Mouse (Mus musculus) stomach, embryonic 14.5 days (tissue): ENCODE data around the gene Chrna10. TPM values are rescaled to one million over a fixed set of nuclear protein-coding genes. Genes with fewer than 3 reads are reported as not detected.

Experiments used
- ATAC-seq: fragments of 200-750 bp; cut with Nextera tagmentation; 2 replicates; pipeline ENCODE4 v1.8.0; 2017; ENCODE audit warnings: low read depth, moderate TSS enrichment; ENCODE audit not compliant: insufficient number of reproducible peaks, insufficient read depth, low FRiP score
- H3K27ac ChIP-seq: fragments of 300-500 bp; sonication (generic); 2 replicates; pipeline ENCODE4 v1.5.1; 2014; ENCODE audit warnings: mild to moderate bottlenecking, low read length, moderate library complexity, mixed read lengths
- H3K27me3 ChIP-seq: fragments of 300-500 bp; sonication (generic); 2 replicates; pipeline ENCODE4 v1.6.1; 2014; ENCODE audit warnings: low read length, control low read depth, mixed read lengths; ENCODE audit not compliant: control insufficient read depth, insufficient read depth
- H3K36me3 ChIP-seq: fragments of 300-500 bp; sonication (generic); 2 replicates; pipeline ENCODE4 v1.6.1; 2014; ENCODE audit warnings: mild to moderate bottlenecking, control low read depth, low read length, moderate library complexity, mixed read lengths; ENCODE audit not compliant: control insufficient read depth, insufficient read depth
- H3K4me1 ChIP-seq: fragments of 300-500 bp; sonication (generic); 2 replicates; pipeline ENCODE4 v1.6.1; 2014; ENCODE audit warnings: low read length, control low read depth, mixed read lengths; ENCODE audit not compliant: control insufficient read depth, insufficient read depth
- H3K4me2 ChIP-seq: fragments of 300-500 bp; sonication (generic); replicated peaks from 2 replicates; pipeline ENCODE4 v1.6.1; 2014; ENCODE audit warnings: low read depth, low read length, control low read depth
- H3K4me3 ChIP-seq: fragments of 300-500 bp; sonication (generic); 2 replicates; pipeline ENCODE4 v1.5.1; 2014; ENCODE audit warnings: low read depth, low read length, control low read depth
- H3K9ac ChIP-seq: fragments of 300-500 bp; sonication (generic); replicated peaks from 2 replicates; pipeline ENCODE4 v1.6.1; 2014; ENCODE audit warnings: low read depth, mild to moderate bottlenecking, control low read depth, low read length, moderate library complexity, mixed read lengths
- H3K9me3 ChIP-seq: fragments of 300-500 bp; sonication (generic); 2 replicates; pipeline ENCODE4 v1.6.1; 2016; ENCODE audit warnings: low read depth, low read length, control low read depth; ENCODE audit not compliant: control insufficient read depth
- WGBS: fragments of 180-500 bp; shearing (Covaris S2); extraction: QIAGEN DNeasy Blood & Tissue Kit; methylation state at CpG from one replicate; pipeline ENCODE4 v1.1.7; 2014; 5-methylcytosine and 5-hydroxymethylcytosine counted together
- polyA plus RNA-seq: library from polyadenylated mRNA; unstranded; fragments of >200 nt; fragmentation: Nextera tagmentation; extraction: Ambion mirVana; gene quantifications from 2 replicates; pipeline ENCODE4 v1.2.1, GENCODE M21; 2014

Chrna10 gene
- polyA plus RNA-seq: 0.10 TPM in 1 of 2 replicates, not detected in the other

DNA sequence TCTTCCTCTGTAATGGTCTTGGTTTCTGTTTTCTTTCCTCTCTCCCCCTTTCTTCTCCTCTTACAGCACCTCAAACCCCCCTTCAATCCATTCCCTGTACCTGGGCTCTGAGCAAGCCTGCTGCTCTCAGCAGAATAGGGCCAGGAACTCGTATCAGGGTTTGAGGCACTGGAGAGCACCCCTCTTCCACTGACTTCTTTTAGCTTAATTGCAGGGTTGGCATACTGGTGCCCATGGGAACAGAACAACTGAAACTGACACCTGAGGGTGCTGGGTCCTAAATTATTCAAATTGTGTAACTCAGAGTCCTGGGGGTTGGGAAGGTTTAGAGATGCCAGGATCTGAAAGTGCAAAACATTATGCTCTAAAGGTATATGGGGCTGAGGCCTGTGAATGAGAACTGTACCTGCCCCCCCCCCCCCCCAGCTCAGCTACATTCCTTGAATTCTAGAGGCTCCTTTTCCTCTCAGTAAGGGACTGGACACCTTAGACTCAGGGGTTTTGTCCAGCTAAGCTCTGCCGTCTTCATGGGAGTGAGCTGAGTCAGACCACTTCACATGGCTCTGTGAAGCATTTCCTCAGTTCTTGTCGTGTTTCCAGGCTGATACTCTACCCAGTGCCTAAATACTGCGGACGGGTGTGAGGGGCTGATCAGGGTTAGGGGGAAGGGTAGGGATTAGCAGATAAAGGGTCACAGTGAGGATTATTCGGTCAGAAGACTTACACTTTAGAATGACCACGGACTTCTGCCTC is at the start of gene Chrna10:
TSS of gene Chrna10 (minus strand) at position 250 of the 753 bp plus-strand sequence.
- Histone ChIP-seq H3K9ac (no peak within 1 kb of the TSS), H3K9me3 (no peaks in the 10 kb centered on the region), H3K4me3 (no peak within 1 kb of the TSS), H3K27ac (no peak within 1 kb of the TSS), H3K4me1 (no peaks in the 10 kb centered on the region), H3K36me3 (peaks cover 31% of the 10 kb centered on the region), H3K27me3 (no peaks in the 10 kb centered on the region), H3K4me2 (no peak within 1 kb of the TSS)
- ATAC-seq: no peak
- 37% methylated on average over 7 of the region's 7 CpGs for WGBS

DNA sequence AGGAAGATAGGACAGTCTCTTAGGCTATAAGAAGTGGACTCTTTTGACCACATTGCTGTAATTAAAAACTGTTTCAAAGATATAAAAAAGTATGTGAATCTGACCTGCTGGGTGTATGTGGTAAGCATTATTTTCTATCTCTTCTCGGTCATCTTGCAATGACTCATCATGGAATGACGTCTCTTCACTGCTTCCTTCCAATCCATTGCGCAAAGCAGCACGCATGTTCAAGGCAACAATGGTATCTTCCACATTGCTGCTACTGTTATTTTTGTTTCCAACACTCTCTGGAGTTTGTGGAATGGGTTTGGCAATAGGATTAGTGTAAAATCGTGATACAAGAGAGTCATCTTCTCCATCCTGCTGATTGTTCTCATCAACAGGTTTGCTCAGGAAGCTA is 37.1 kb upstream of the Chrna10 start:
- Histone ChIP-seq H3K27me3 (no peaks in the 10 kb centered on the region), H3K4me2 (no peak overlapping the region), H3K9ac (no peak overlapping the region), H3K27ac (no peak overlapping the region), H3K4me1 (no peaks in the 10 kb centered on the region), H3K36me3 (peaks cover 69% of the 10 kb centered on the region), H3K9me3 (no peaks in the 10 kb centered on the region), H3K4me3 (no peak overlapping the region)
- ATAC-seq: no peak
- WGBS: 92% methylated on average over 5 of the region's 5 CpGs

DNA sequence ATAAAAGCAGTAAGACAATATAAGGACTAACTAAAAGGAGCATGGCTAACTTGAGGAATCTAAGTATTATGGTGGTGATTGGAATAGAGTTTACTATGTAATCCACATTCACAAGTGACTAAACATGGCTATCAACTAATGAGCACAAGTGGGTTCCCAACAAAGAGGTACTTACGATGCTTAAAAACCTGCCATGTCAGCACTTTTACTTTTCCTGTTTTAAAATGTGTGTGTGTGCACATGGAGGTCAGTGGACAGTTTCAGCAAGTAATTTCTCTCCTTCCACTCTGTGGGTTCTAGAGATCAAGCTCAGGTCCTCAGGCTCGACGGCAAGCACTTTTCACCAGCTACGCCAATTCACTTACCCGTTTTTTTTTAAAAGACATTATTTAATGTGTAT is 21.3 kb upstream of the Chrna10 start:
- Histone ChIP-seq H3K4me3 (no peak overlapping the region), H3K27ac (no peak overlapping the region), H3K27me3 (no peaks in the 10 kb centered on the region), H3K36me3 (peaks cover 58% of the 10 kb centered on the region), H3K4me2 (no peak overlapping the region), H3K9ac (no peak overlapping the region), H3K9me3 (no peaks in the 10 kb centered on the region), H3K4me1 (no peaks in the 10 kb centered on the region)
- 95% methylated on average over 5 of the region's 5 CpGs for WGBS
- ATAC-seq: no peak

DNA sequence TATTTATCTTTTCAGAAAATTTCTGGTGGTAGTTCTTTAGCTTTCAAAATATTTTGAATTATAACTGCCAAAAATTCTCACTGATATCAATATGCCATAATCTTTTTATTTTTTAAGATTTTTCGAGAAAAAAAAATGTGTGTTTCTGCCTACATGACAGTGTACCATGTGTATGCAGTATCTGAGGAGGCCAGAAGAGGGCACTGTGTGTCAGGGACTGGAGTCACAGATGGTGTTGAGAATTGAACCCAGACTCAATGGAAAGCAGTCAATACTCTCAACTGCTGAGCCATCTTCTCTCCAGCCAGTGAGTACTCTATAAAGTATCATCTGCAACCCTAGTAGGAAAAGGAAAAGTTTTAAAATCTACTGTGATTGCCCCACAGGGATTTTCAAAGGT is 20.8 kb upstream of the Chrna10 start:
- WGBS: 85% methylated on average over 1 of the region's 1 CpGs
- H3K9me3 ChIP-seq: no peaks in the 10 kb centered on the region
- no peak overlapping the region for H3K4me3 ChIP-seq
- H3K36me3 ChIP-seq: peaks cover 62% of the 10 kb centered on the region
- no peaks in the 10 kb centered on the region for H3K27me3 ChIP-seq
- H3K9ac ChIP-seq: no peak overlapping the region
- H3K4me2 ChIP-seq: no peak overlapping the region
- no peak for ATAC-seq
- H3K4me1 ChIP-seq: no peaks in the 10 kb centered on the region
- H3K27ac ChIP-seq: no peak overlapping the region

DNA sequence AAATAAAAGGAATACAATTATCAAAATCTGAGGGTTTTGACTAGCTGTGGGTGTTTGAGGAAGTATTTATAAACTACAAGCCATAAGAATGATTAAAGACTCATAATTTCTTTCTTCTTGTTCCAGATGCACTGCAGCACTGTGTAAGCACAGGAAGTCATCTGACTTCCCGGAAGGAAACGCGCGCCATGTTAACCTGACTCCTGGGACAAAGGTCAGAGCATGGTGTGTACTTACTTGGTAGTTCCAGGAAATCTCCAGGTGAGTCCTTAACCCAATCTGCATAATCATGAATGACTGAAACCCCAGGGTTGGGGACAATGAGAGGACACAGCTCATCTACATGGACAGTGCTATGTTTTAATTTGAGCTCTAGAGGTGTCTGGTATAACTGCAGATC is 15.8 kb upstream of the Chrna10 start:
- Histone ChIP-seq H3K36me3 (peaks cover 71% of the 10 kb centered on the region), H3K4me1 (no peaks in the 10 kb centered on the region), H3K4me3 (no peak overlapping the region), H3K27me3 (no peaks in the 10 kb centered on the region), H3K9ac (no peak overlapping the region), H3K9me3 (no peaks in the 10 kb centered on the region), H3K27ac (no peak overlapping the region), H3K4me2 (no peak overlapping the region)
- no peak for ATAC-seq
- WGBS: 84% methylated on average over 4 of the region's 4 CpGs

DNA sequence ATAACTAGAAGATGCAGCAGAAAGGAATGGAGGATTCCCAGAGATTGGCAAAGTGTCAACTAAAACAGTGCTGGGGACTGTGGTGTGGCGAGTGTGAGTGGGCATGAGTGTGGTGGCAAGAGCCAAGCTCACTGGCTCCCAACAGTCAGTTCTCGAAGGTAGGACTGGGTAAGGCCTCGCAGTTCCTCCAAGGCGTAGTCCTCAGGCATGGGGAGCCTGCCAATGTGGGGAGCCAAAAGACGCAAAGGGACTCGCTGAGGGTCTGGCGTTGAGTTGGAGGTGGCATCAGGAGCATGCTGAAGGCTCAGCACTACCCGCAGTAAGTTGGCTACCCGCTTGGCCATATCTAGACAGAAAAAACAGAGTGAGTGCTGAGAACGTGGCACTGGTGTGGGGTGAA is 3.7 kb upstream of the Chrna10 start:
- H3K4me3 ChIP-seq: no peak overlapping the region
- H3K4me2 ChIP-seq: no peak overlapping the region
- no peak overlapping the region for H3K27ac ChIP-seq
- no peaks in the 10 kb centered on the region for H3K27me3 ChIP-seq
- WGBS: 97% methylated on average over 10 of the region's 10 CpGs
- ATAC-seq: no peak
- H3K4me1 ChIP-seq: no peaks in the 10 kb centered on the region
- no peaks in the 10 kb centered on the region for H3K9me3 ChIP-seq
- H3K36me3 ChIP-seq: peaks cover 65% of the 10 kb centered on the region
- H3K9ac ChIP-seq: no peak overlapping the region

DNA sequence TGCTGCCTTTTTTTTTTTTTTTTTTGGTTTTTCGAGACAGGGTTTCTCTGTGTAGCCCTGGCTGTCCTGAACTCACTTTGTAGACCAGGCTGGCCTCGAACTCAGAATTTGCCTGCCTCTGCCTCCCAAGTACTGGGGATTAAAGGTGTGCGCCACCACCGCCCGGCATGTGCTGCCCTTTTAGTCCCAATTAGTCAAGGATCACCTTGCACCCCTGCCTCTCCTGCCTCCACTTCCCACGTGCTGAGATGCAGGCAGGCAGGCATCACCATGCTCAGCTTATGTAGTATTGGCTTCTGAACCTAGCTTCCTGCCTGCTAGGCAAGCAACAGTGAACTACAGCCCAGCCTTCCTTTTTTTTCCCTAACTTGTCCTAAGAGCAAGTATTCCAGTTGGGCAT is 754 bp upstream of the Chrna10 start:
- ATAC-seq: no peak
- no peaks in the 10 kb centered on the region for H3K9me3 ChIP-seq
- H3K27me3 ChIP-seq: no peaks in the 10 kb centered on the region
- H3K9ac ChIP-seq: no peak overlapping the region
- H3K36me3 ChIP-seq: peaks cover 38% of the 10 kb centered on the region
- H3K4me3 ChIP-seq: no peak overlapping the region
- H3K27ac ChIP-seq: no peak overlapping the region
- H3K4me2 ChIP-seq: no peak overlapping the region
- no peaks in the 10 kb centered on the region for H3K4me1 ChIP-seq
- 78% methylated on average over 5 of the region's 6 CpGs for WGBS

DNA sequence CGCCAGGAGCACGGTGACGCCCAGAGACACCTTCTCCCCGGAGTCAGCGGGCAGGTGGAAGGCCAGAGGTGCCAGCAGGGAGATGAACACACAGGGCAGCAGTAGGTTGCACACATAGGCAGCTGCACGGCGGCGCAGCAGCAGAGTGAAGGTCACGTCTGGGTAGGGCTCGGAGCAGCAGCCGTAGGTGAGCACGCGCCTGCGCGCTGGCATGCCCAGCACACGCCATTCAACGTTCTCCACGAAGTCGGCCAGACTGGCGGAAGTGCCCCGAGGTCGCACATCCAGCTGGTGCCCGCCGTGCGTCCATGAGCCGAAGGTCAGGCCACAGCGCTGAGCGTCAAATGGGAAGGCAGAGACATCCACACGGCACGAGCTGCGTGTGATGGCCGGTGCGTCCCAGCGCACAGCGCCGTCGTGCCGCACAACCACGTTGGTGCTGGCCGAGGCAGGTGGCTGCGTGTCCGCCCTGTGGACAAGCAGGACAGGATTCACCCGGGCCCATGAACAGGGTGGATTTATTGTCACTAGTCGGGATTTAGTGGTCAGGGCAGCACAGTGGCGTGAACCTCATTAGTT is 3.4 kb downstream of the Chrna10 start:
- H3K27ac ChIP-seq: no peak overlapping the region
- H3K4me1 ChIP-seq: no peaks in the 10 kb centered on the region
- WGBS: 76% methylated on average over 45 of the region's 45 CpGs
- no peaks in the 10 kb centered on the region for H3K27me3 ChIP-seq
- ATAC-seq: no peak
- no peaks in the 10 kb centered on the region for H3K9me3 ChIP-seq
- H3K9ac ChIP-seq: no peak overlapping the region
- H3K36me3 ChIP-seq: no peaks in the 10 kb centered on the region; the same call in 1 of the 2 replicates
- no peak overlapping the region for H3K4me3 ChIP-seq
- H3K4me2 ChIP-seq: no peak overlapping the region
